Mouse (Mus musculus) NIH3T3 (cell line): Measurements from ENCODE around the gene Lrp1.
A peak's percentile ranks its signal among the peaks of the same experiment; 100 is the strongest.

Experiments used
- DNase-seq: peaks from one replicate; pipeline ENCODE4 v3.0.0-alpha.2; 2012; ENCODE audit warnings: low read depth

The Lrp1 gene

DNA sequence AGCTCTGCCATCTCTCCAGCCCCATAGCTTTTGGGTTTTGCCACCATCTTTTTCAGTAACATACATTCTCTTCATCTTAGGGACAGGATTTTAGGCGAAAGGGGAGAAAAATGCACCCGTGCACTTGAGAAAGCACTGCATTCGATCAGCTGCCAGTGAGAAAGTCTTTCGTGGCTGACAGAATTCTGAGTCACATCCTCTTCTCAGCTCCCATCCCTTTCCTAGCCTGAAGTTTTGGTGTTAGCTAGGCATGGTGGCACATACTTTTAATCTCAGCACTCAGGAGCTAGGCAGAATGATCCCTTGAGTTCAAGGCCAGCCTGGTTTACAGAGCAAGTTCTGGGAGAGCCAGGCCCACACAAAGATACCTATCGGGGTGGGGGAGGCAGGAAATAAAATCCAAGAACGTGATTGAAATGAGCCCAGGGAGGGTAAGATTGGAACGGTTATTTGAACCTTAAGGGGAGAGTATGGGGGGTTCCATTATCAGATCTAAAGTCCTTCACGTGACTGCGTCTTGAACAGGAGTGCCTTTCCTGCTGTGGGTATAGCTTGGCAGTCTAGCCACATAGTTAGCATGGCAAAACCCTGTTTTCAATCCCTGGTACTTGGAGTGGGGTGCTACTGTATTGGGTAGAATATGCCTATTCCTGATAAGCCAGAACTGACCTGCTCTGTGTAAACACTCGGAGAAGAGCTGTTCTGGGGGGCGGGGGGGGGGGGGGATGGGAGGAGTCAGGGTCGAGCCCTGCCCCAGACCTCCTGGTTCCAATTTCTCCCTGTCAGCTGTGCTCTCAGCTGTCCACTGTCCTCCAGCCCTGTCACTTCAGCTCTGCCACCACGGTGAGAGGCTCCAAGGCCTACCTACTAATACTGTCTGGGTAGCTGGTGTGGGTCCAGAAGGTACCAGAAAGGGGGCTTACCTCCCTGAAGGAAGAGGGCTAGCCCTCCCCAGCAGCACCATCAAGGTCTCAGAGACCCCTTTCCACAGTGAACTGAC lies 119.8 kb downstream of the Lrp1 start, which contains the start of gene Stac3:
Stac3 (plus strand) TSS at position 793 of the 1,000 bp plus-strand sequence.
- peak; percentile 62 for DNase-seq

DNA sequence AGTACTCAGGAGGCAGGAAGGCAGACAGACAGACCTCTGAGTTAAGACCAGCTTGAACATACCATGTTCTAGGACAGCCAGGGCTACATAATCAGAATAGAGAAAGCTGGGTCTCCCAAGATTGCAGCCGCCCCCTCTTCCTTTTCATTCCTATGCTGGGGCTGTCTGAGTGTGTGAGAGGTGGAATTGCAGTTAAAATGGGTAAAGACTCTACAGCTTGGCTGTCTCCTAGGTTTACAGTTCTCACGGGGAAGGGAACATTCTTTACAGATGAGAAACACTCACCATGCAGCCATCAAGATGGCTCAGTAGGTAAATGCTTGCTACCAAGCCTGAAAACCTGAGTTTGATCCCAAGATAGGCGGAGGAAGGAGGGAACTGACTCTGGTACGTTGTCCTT lies 120.9 kb downstream of the Lrp1 start:
- peak; percentile 39 for DNase-seq

DNA sequence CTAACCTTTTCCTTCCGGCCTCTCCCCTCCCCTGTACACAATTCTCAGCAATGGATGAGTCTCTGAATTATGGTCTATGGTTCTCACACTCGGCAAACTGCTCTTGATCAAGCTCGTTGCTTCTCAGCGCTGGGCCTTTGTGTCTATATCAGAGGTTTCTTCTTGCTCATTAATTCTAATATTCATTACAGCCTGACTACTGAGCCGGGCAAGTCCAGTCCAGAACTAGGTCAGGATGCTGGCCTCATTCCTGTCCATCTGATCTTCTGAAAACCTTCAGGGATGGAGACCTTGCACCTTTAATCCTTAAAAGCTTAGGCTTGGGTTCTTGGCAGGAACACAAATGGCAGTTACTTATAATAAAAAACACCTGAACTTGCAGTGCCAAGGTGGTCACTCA lies 121.4 kb downstream of the Lrp1 start:
- DNase-seq = no peak

DNA sequence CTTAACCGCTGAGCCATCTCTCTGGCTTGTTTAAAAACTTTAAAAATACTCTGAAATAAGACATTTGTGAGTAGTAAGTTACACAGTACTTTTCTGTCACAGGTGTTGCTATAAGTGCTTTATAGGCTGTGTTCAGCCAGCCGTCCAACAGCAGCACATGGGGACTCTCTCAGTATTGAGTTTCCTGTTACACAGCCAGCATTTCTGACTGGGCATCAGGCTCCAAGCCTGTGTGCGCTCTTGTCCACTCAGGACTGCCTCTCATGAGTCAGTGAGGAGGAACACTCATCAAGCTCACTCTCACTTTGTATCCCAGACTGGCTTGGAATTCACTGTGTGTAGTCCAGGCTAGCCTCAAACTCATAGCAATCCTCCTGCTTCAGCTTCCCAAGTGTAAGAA lies 124.8 kb downstream of the Lrp1 start:
- no peak for DNase-seq

DNA sequence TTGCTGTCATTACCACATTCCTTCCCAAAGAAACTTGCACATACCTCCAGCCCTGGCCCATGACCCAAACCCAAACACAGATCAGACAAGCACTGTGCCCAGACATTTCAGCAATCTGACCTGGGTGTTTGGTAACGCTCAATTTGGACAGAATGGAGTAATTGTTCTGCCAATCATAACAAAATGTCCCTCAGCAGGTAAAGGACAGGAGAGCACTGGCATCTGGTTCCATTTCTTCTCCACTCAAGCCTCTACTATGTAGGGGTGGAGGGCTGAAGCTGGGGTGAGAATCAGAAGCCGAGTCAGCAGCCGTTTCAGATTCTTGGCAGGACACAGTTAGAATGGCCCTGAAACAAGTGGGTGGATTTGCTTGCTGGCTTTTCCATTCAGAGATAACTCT lies 128.8 kb downstream of the Lrp1 start:
- DNase-seq = no peak

DNA sequence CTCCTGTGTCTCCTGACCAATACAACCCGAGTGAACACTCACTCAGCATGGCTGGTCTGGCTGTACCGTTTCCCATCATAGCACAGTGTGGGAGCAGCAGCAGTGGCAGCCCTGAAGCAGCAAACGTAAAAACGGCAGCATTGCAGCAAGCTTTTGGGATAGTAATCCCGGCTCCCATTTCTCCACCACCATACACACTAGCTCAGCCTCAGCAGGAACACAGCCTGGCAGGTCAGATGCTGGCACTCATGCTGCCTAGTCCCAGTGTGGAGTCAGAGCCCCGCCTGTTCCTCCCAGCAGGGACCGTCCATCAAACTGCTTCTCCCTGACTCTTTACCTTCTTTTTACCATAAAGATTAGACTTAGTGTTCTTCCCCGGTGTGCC lies 129.8 kb downstream of the Lrp1 start:
- no peak for DNase-seq

DNA sequence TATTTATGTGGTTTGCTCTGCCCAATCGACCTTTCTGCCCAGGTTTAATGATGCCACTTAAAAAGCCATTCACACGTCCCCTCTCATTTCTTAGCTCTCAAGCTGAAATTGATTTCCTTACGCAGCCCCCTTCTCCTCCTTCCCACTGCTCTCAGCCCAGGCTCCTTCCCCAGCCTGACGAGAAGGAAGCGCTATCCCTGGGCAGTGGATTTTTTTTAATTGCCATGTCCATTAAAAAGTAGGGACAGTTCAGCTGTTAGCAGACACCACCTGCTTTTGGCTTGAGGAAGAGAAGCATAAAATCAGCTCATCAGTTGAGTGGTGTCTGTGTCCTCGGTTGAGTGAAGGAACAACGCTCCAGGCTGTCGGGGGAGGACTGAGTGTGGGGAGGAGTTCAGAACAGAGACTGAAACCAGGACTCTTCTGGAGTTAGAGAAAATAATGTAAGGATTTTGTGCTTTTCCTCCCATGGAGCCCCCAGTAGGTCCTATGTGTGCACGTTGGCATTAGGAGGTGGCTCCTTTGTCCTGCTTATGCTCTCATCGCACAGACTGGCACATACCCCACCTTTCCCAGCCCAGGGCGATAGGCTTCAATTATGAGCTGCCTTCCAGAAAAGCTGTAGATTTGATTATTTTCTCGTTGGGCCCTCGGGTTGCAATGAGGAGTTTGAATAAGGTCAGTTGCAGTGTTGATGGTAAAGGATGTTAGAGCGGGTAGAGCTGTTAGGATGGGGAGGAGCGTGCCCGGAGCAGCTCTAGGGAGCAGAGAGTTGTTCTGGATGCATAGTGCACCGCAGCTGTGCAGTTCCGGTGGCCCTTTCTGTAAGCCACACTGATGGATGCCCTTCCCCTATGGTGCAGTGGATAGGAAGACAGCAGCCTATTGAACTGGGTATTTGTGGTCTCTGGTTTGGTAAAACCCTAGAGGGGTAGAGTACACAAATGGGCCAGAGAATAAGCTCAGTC lies 130.5 kb downstream of the Lrp1 start:
- DNase-seq = no peak

DNA sequence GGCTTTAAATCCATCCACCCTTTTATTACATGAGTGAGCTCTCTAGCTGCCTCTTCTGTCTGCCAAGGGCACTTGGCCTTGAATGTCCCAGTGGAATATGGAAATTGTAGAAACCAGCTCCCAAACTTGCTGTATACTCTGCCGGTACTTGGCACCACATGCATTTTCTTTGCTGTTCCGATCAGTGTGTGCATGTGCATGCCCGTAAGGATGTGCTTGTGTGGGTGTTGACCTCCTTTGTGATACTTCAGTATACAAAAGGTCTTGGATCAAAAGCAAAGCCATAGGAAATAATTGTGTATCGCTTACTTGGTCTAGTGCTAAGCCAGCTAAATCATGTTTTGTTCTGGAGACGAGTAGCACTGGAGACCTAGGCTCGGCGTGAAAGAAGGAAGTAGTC lies 132.1 kb downstream of the Lrp1 start:
- no peak for DNase-seq
